Mouse (Mus musculus) stomach, embryonic 16.5 days (tissue): ENCODE data around the gene Noxa1. TPM values are rescaled to one million over a fixed set of nuclear protein-coding genes. Genes with fewer than 3 reads are reported as not detected.

Experiments
- ATAC-seq: fragments of 200-750 bp; cut with Nextera tagmentation; 2 replicates; pipeline ENCODE4 v1.8.0; 2017; ENCODE audit warnings: moderate number of reproducible peaks, moderate TSS enrichment; ENCODE audit not compliant: insufficient read depth, low FRiP score
- H3K27ac ChIP-seq: fragments of 300-500 bp; sonication (generic); 2 replicates; pipeline ENCODE4 v1.5.1; 2014; ENCODE audit warnings: low read length
- H3K27me3 ChIP-seq: fragments of 300-500 bp; sonication (generic); 2 replicates; pipeline ENCODE4 v1.6.1; 2014; ENCODE audit warnings: low read length, control low read depth, mixed read lengths; ENCODE audit not compliant: control insufficient read depth, insufficient read depth
- H3K36me3 ChIP-seq: fragments of 300-500 bp; sonication (generic); 2 replicates; pipeline ENCODE4 v1.6.1; 2014; ENCODE audit warnings: low read length; ENCODE audit not compliant: control insufficient read depth, insufficient read depth
- H3K4me1 ChIP-seq: fragments of 300-500 bp; sonication (generic); 2 replicates; pipeline ENCODE4 v1.6.1; 2014; ENCODE audit warnings: low read length, control low read depth, mixed read lengths; ENCODE audit not compliant: control insufficient read depth, insufficient read depth
- H3K4me2 ChIP-seq: fragments of 300-500 bp; sonication (generic); 2 replicates; pipeline ENCODE4 v1.6.1; 2014; ENCODE audit warnings: low read depth, low read length, mixed read lengths
- H3K4me3 ChIP-seq: fragments of 300-500 bp; sonication (generic); replicated peaks from 2 replicates; pipeline ENCODE4 v1.5.1; 2014; ENCODE audit warnings: mild to moderate bottlenecking, low read length
- H3K9ac ChIP-seq: fragments of 300-500 bp; sonication (generic); 2 replicates; pipeline ENCODE4 v1.6.1; 2014; ENCODE audit warnings: low read length
- H3K9me3 ChIP-seq: fragments of 300-500 bp; sonication (generic); replicated peaks from 2 replicates; pipeline ENCODE4 v1.6.1; 2016; ENCODE audit warnings: low read length, control low read depth; ENCODE audit not compliant: control insufficient read depth
- WGBS: fragments of 180-500 bp; shearing (Covaris S2); extraction: QIAGEN DNeasy Blood & Tissue Kit; methylation state at CpG from one replicate; pipeline ENCODE4 v1.1.7; 2014; 5-methylcytosine and 5-hydroxymethylcytosine counted together
- polyA plus RNA-seq: library from polyadenylated mRNA; unstranded; fragments of >200 nt; fragmentation: Nextera tagmentation; extraction: Ambion mirVana; gene quantifications from 2 replicates; pipeline ENCODE4 v1.2.1, GENCODE M21; 2015

The Noxa1 gene
- polyA plus RNA-seq, 1 experiment from 2014 or later: 8.8 TPM

DNA sequence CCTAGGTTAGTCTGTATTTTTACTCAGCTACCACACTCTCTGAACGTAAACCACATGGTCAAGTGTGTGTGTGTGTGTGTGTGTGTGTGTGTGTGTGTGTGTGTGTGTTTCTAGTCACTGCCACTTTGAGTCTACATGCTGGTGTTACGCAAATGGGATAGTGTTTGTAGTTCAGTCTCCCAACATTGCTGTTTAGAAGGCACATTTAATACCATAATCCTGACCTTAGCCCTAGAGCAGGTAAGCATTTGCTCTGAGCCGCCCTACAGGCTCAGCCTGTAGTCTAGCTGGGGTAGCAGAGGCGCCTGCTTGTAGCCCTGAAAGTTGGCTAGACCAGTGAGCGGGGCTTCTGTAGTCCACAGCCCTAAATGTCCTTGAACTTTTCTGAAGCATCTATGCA lies 31.4 kb downstream of the Noxa1 start:
- ATAC-seq: no peak
- Histone ChIP-seq H3K9ac (no peak overlapping the region), H3K9me3 (no peaks in the 10 kb centered on the region; the same call in 1 of the 2 replicates), H3K4me1 (no peaks in the 10 kb centered on the region), H3K4me2 (no peak overlapping the region), H3K4me3 (no peak overlapping the region), H3K27me3 (no peaks in the 10 kb centered on the region), H3K27ac (no peak overlapping the region), H3K36me3 (peaks cover 7% of the 10 kb centered on the region; the same call in 1 of the 2 replicates)
- 95% methylated on average over 5 of the region's 5 CpGs for WGBS

DNA sequence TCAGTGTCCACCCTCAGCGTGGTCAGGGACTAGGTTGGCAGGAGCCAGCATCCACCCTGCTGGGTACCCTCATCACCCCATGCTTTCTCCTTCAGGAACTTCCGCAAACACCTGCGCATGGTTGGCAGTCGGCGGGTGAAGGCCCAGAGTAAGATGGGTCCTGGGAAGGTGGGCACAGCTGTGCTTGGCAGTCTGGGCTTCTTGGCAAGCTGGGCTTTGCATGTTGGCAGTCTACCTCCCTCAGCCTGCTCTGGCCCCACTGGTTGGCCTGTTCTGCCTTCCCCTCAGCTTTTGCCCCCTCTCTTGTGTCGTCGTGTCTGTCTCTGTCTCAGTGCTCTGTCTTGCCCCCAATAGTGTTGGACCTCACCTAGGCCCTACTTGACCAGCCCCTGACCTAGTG lies 36.0 kb downstream of the Noxa1 start:
- no peak overlapping the region for H3K27ac ChIP-seq
- ATAC-seq: no peak
- H3K9ac ChIP-seq: no peak overlapping the region
- no peaks in the 10 kb centered on the region for H3K9me3 ChIP-seq
- H3K36me3 ChIP-seq: peaks cover 7% of the 10 kb centered on the region; the same call in 1 of the 2 replicates
- H3K4me1 ChIP-seq: peaks cover 11% of the 10 kb centered on the region
- H3K27me3 ChIP-seq: no peaks in the 10 kb centered on the region
- WGBS: 94% methylated on average over 7 of the region's 7 CpGs
- H3K4me3 ChIP-seq: no peak overlapping the region
- H3K4me2 ChIP-seq: no peak overlapping the region

DNA sequence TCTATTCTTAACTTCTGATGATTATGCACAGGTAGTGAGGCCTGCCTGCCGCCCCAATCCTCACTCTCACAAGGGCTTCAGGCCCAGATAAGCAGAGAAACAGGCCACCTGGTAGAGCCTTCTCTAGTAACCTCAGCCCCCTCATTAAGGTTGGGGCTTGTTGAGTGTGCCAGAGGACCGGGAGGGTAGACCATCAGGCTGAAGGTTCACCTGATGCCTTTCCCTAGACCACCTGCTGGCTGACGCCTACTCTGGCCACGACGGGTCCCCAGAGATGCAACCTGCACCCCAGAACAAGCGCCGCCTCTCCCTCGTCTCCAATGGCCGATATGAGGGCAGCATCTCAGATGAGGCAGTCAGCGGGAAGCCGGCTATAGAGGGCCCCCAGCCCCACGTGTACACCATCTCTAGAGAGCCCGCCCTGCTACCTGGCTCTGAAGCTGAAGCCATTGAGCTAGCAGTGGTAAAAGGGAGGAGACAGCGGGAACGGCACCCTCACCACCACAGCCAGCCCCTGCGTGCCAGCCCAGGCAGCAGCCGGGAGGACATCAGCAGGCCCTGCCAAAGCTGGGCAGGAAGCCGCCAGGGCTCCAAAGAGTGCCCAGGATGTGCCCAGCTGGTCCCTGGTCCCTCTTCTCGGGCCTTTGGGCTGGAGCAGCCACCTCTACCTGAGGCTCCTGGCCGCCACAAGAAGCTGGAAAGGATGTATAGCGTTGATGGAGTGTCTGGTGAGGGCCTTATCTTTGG lies 39.4 kb downstream of the Noxa1 start:
- Histone ChIP-seq H3K9me3 (no peaks in the 10 kb centered on the region), H3K4me2 (peak overlapping the region; percentile 85), H3K36me3 (no peaks in the 10 kb centered on the region), H3K4me3 (peak overlapping the region; percentile 81; the same call in 1 of the 2 replicates), H3K9ac (peak overlapping the region; percentile 91), H3K4me1 (peaks cover 11% of the 10 kb centered on the region), H3K27me3 (no peaks in the 10 kb centered on the region), H3K27ac (no peak overlapping the region)
- no peak for ATAC-seq
- WGBS: 90% methylated on average over 21 of the region's 21 CpGs

DNA sequence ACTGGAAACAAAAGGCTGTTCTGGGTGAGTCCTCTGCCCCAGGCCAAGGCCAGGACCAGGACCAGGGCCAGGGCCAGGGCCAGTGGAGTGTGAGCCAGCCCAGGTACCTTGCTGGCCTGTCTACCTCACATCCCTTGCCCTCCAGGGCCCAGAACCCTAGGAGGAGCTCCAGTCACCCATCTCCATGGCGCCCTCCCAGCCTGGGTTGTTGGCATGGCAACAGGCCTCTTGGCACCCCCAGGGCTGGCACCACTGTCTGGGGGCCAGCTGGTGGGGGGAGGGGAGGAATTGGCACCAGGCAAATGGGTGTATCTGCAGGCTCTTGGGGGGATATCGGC lies 39.9 kb downstream of the Noxa1 start:
- peak overlapping the region; percentile 85 for H3K4me2 ChIP-seq
- peaks cover 11% of the 10 kb centered on the region for H3K4me1 ChIP-seq
- H3K9ac ChIP-seq: peak overlapping the region; percentile 91
- 65% methylated on average over 2 of the region's 2 CpGs for WGBS
- no peaks in the 10 kb centered on the region for H3K27me3 ChIP-seq
- no peak overlapping the region for H3K27ac ChIP-seq
- no peaks in the 10 kb centered on the region for H3K9me3 ChIP-seq
- peak overlapping the region; percentile 81 for H3K4me3 ChIP-seq
- 0 out of 2 replicates have a peak, but pooled peaks have one; percentile 5 for ATAC-seq
- no peaks in the 10 kb centered on the region for H3K36me3 ChIP-seq

DNA sequence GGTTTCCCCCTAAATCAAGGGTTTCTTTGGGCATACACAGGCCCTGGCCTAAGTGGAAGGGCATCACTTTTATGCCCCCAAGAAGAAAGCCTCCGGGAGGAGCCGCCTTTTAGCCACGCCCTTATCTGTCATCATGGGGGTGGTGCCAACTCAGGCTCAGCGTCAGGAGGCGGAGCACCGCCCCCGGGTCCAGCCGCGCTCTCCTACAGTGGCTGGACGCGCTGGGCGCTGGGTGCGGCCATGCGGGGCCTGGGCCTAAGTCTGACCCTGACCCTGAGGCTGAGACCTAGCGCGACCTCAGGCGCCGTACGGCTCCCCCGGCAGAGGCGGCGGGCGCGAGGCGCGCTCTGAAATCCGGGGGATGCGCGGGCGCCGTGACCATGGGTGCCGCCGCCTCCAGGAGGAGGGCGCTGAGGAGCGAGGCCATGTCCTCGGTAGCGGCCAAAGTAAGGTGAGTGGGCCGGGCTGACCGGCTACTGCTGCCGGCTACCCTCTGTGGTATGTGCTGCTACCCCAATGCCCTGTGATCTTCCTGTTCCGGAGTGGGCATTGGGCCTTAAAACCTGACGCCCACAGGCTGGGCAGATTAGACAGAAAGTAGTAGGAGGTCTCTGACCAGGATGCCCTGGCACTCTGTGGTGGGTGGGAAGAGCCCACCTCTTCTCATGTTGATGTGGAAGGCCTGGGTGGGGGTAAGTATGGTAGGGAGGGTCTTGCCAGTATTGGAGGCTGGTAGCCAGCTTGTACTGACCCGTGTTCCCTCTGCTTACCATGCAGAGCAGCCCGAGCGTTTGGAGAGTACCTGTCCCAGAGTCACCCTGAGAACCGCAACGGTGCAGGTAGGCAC lies 40.5 kb downstream of the Noxa1 start, which contains the start of gene Nsmf:
Gene Nsmf, plus strand, starts transcription at position 135 of the 847 bp plus-strand sequence.
- H3K9me3 ChIP-seq: no peaks in the 10 kb centered on the region
- H3K9ac ChIP-seq: peak within 1 kb of the TSS; percentile 91
- 4% methylated on average over 47 of the region's 47 CpGs for WGBS
- no peaks in the 10 kb centered on the region for H3K27me3 ChIP-seq
- peak; percentile 92 for ATAC-seq
- H3K27ac ChIP-seq: no peak within 1 kb of the TSS
- H3K4me3 ChIP-seq: peak within 1 kb of the TSS; percentile 81
- H3K4me1 ChIP-seq: peaks cover 11% of the 10 kb centered on the region
- peak within 1 kb of the TSS; percentile 85 for H3K4me2 ChIP-seq
- H3K36me3 ChIP-seq: no peaks in the 10 kb centered on the region

DNA sequence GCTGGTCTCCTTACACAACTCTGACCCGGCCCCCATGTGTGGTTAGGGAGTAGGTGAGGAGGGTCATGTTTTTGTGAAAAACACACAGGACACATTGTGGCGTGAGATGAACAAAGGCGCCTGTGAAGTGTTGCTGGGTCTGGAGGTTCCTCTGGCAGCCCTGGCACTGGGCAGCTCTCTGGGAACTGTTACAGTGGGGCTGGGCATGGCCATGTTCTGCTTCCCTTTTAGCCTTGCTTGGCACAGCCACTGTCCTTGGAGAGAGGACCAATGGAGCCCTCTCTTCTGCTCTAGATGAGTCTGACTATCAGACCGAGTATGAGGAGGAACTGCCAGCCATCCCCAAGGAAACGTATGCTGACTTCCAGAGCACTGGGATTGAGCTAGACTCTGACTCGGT lies 41.8 kb downstream of the Noxa1 start:
- no peak overlapping the region for H3K4me2 ChIP-seq
- ATAC-seq: no peak
- no peaks in the 10 kb centered on the region for H3K9me3 ChIP-seq
- peaks cover 11% of the 10 kb centered on the region for H3K4me1 ChIP-seq
- no peak overlapping the region for H3K9ac ChIP-seq
- H3K4me3 ChIP-seq: no peak overlapping the region
- no peaks in the 10 kb centered on the region for H3K27me3 ChIP-seq
- WGBS: 90% methylated on average over 6 of the region's 6 CpGs
- H3K27ac ChIP-seq: no peak overlapping the region
- H3K36me3 ChIP-seq: no peaks in the 10 kb centered on the region

DNA sequence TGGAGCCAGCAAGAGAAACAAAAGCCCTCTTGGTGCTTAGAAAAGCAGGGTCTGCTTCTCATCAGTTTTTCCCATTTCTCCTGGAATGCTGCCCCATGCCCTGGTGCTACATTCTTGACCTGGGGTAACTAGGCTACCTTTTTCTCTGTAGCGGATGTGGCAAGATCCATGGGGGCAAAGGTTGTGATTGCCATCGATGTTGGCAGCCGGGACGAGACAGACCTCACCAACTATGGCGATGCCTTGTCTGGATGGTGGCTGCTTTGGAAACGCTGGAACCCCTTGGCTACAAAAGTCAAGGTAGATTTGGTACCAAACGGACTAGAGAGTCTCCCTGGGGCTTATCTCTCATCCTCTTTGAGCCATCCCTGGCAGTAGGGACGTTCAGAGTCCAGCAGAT lies 43.5 kb downstream of the Noxa1 start:
- Histone ChIP-seq H3K9me3 (no peaks in the 10 kb centered on the region), H3K4me3 (no peak overlapping the region), H3K27ac (no peak overlapping the region), H3K36me3 (no peaks in the 10 kb centered on the region), H3K27me3 (no peaks in the 10 kb centered on the region), H3K4me1 (peaks cover 11% of the 10 kb centered on the region), H3K9ac (no peak overlapping the region), H3K4me2 (no peak overlapping the region)
- 82% methylated on average over 8 of the region's 8 CpGs for WGBS
- ATAC-seq: no peak

DNA sequence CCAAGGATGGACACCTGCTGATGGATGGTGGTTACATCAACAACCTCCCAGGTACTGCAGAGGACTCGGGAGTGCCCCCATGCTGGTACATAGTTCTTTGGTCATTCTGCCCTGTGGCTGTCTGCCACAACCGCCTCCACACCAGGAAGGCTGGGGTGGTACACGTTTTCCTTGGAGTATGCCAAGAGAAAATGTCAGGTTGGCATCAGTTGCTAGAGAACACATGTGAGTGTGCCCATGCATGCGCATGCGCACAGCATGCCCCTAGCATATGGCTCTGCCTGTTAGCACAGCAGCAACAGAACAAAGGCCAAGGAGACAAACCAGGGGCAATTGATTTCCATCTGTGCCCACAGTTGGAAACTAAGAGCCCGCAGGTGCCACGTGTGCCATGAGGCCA lies 44.0 kb downstream of the Noxa1 start:
- Histone ChIP-seq H3K27ac (no peak overlapping the region), H3K27me3 (no peaks in the 10 kb centered on the region), H3K9ac (no peak overlapping the region), H3K36me3 (no peaks in the 10 kb centered on the region), H3K9me3 (no peaks in the 10 kb centered on the region), H3K4me3 (no peak overlapping the region), H3K4me1 (peaks cover 11% of the 10 kb centered on the region), H3K4me2 (no peak overlapping the region)
- ATAC-seq: no peak
- 87% methylated on average over 7 of the region's 7 CpGs for WGBS

DNA sequence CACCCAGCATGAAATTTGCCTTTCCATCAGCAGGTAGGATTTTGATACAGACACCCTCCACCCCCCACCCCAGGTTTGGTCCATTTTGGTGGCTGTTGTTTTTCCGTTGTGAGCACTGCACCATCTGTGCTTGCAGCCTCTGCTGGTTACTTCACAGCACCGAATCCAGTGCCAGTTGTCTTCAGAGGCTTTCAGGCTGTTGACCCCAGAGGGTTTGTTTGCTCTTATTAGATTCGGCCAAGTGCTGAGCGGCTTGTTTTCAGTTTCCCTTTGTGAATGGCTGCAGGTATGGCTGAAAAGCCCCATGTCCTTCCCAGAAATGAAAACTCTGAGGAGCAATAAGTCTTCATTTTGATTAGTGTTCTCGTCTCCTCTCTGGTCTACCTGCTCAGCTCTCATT lies 54.9 kb downstream of the Noxa1 start:
- no peak for ATAC-seq
- H3K9me3 ChIP-seq: no peaks in the 10 kb centered on the region
- WGBS: 70% methylated on average over 5 of the region's 5 CpGs

More for the DNA sequence above, 54.9 kb downstream of the Noxa1 start:
- Histone ChIP-seq H3K9ac (no peak overlapping the region), H3K36me3 (no peaks in the 10 kb centered on the region), H3K4me1 (no peaks in the 10 kb centered on the region), H3K27me3 (no peaks in the 10 kb centered on the region), H3K4me2 (no peak overlapping the region), H3K4me3 (no peak overlapping the region), H3K27ac (no peak overlapping the region)
